Mouse (Mus musculus): ENCODE results near the gene Eef1g. TPM values are rescaled to one million over a fixed set of nuclear protein-coding genes. Genes with fewer than 3 reads are reported as not detected.

Gene Eef1g
- 375 TPM for polyA plus RNA-seq (2017; shearing (Covaris generic))

DNA sequence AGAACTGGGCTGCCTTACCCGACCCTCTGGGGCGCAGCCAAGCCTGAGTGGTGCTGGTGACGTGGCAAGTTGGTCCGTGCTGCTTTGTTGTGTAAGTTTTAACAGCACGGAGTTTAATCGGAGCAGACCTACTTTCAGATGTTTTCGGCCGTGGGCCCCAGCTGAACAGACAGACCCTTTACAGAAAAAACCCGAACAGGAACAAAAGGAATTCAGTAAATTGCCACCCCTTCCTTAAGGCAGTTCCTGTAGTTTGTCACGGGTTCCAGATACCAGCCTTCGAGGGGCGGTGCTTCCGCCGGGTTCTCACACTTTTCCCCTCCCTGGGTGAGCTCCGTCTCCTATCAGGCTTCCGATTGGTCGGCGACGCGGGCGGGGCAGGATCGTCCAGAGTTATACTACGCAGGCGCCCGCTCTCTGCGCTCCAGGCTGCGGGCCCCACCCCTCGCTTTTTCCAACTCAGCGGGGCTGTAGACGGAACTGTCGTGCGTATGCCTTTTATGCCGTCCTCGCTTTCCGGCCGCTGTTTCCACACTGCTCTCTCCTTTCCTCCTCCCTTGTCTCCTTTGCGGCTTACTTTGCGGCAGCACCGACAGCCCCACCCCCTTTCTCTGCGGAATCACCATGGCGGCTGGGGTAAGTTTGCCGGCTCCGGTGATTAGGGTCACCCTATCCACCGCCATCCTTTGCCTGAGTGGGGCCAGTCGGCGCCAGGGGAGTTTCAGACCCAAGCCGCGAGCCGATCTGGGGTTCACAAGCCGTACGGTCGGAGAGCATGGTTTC, at the start of gene Eef1g:
Eef1g (plus strand) TSS at position 452 of the 783 bp plus-strand sequence.

DNA sequence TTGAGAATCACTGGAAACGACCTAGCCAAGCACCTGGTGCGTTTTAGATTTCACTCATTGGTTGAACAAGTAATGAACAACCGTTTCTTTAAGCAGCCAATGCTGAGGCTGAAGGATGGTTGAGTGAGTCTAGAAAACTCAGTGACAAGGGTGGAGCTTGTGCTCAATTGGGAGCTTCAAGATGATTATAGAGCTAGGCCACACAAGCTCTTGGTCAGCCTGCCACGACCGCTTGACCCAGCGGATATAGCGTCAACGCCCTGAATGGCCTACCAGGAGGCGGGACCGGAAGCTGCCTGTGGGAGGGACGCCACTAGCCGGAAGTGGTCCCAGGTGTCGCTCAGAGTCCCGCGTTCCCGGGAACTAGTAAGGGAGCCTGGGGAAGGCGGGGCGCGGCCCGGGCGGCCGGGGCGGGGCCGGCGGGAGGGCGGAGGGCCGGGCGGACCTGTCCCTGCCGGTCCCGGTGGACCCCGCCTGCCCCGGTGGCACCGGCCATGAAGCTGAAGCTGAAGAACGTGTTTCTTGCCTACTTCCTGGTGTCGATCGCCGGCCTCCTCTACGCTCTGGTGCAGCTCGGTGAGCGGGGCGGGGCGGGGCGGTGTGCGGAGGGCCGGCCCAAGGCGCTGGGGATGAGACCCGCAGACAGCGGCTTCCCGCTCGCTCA, 46.6 kb upstream of the Eef1g start, which contains the start of gene B3gat3:
B3gat3 (plus strand) TSS at position 302 of the 664 bp plus-strand sequence.

DNA sequence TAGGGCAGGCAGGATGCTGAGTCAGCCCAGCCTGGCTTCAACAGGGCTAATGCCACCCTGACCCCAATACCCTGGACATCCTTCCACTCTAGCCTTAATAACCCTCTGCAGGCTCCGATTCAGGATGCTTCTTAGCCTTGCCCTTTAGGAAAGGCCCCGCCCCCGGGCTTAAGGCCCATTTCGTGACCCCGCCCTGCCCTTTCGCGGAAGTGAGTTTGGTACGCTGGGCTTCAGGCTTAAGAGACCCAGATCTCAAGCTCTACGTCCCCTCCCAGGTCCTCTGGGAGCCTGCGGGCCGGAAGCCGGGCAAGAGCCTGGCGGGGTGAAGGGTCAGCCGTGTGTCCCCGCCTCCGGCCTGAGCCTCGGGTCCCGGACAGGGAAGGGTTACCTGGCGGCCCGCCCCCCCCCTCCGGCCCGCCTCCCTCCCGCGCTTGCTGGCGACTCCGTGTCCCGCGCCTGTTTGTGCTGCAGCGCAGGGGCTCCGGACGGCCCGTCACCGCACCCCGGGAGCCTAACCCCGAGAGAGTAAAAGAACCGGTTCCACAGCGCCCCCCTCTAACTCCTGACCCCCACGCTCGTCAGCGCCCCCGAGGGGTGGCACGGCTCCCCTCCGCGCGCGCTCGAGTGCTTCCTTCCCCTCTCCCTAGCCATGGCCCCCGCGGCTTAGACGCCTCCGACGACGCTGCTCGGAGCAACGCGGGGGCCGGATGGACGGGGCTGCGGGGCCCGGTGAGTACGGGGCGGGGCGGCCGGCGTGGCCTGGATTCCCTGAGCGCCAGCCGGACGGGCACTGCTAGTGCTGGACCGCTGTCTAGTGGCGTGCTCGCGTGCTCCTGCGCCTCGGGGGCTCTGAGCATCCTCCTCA, 37.4 kb upstream of the Eef1g start, which contains the start of the genes Rom1 and Eml3:
Rom1 (minus strand) TSS at position 133 of the 865 bp plus-strand sequence.
Eml3 (plus strand) TSS at position 329 of the 865 bp plus-strand sequence.

GRCm38 (mm10) chr19:8941515-8942217, 25.2 kb upstream of the Eef1g start, which contains the start of gene Mta2:
Gene Mta2 (plus strand): TSS chr19:8941875.

DNA sequence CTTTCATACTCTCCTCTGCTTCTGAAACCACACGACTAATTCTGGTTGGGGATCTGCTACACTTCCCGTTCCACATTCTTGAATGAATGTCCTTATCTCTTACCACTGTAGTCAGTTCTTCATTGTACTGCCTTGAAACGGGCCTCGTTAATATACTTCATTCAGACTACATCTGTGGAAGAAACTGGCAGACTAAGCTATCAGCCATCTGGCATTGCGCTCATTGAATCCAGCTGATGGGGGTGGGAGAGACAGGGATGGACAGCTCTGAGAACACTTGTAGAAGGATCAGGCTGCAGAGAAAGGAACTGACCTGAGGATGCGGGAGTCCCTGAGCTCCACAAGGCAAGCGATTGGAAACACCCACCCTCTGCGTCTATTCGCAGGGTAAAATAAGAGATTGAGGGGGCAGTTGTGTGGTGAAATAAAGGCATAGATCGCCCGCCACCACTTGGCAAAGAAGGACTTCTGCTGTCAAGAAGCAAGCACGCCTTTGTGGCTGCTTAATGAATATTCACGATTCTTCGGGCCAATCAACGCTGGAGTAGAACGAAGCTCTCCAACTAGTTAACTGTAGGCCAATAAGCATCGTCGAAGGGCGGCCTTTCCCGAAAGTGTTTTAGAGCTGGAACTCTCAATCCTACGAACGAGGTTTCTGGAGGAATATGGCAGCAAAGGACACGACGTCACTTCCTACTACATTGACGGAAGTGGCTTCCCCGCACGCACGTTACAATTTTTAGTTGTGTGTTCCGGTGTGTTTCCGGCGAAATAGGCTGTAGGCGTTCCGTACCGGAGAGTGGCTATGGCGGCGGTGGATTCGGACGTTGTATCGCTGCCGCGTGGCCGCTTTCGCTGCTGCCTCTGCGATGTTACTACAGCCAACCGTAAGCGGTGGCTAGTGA, 13.5 kb upstream of the Eef1g start, which contains the start of gene Tut1:
Tut1 (plus strand) TSS at position 713 of the 905 bp plus-strand sequence.

GRCm38 (mm10) chr19:8989066-8989566, 22.3 kb downstream of the Eef1g start, which contains the start of gene Ahnak:
Gene Ahnak (plus strand): TSS chr19:8989284.

Other genes with a start within 250 kb of the Eef1g start
- 240 TPM for gene Slc3a2, start 243.7 kb upstream of the Eef1g start, polyA plus RNA-seq (2017; shearing (Covaris generic))
- 121 TPM for gene Wdr74, start 231.2 kb upstream of the Eef1g start, polyA plus RNA-seq (2017; shearing (Covaris generic))
- gene 1700092M07Rik, start 226.3 kb upstream of the Eef1g start, polyA plus RNA-seq (2017; shearing (Covaris generic)), result 0.87 TPM
- 294 TPM for gene Stx5a, start 225.6 kb upstream of the Eef1g start, polyA plus RNA-seq (2017; shearing (Covaris generic))
- gene Nxf1, start 210.0 kb upstream of the Eef1g start, polyA plus RNA-seq (2017; shearing (Covaris generic)), result 453 TPM
- gene Tmem223, start 196.0 kb upstream of the Eef1g start, polyA plus RNA-seq (2017; shearing (Covaris generic)), result 38.8 TPM
- 150 TPM for gene Tmem179b, start 192.6 kb upstream of the Eef1g start, polyA plus RNA-seq (2017; shearing (Covaris generic))
- 9.4 TPM for gene Taf6l, start 180.6 kb upstream of the Eef1g start, polyA plus RNA-seq (2017; shearing (Covaris generic))
- gene Polr2g, start 168.5 kb upstream of the Eef1g start, polyA plus RNA-seq (2017; shearing (Covaris generic)), result 86.1 TPM
- gene Zbtb3, start 164.5 kb upstream of the Eef1g start, polyA plus RNA-seq (2017; shearing (Covaris generic)), result 0.57 TPM
- gene Ttc9c, start 147.7 kb upstream of the Eef1g start, polyA plus RNA-seq (2017; shearing (Covaris generic)), result 25.8 TPM
- gene Hnrnpul2, start 147.0 kb upstream of the Eef1g start, polyA plus RNA-seq (2017; shearing (Covaris generic)), result 13.8 TPM
- gene AC129217.1, start 137.3 kb upstream of the Eef1g start, polyA plus RNA-seq (2017; shearing (Covaris generic)), result not detected
- gene Bscl2, start 129.6 kb upstream of the Eef1g start, polyA plus RNA-seq (2017; shearing (Covaris generic)), result 59.1 TPM
- not detected for gene Gng3, start 127.8 kb upstream of the Eef1g start, polyA plus RNA-seq (2017; shearing (Covaris generic))
- gene Lrrn4cl, start 116.3 kb upstream of the Eef1g start, polyA plus RNA-seq (2017; shearing (Covaris generic)), result not detected
- gene Ubxn1, start 95.5 kb upstream of the Eef1g start, polyA plus RNA-seq (2017; shearing (Covaris generic)), result 149 TPM
- 44.5 TPM for gene Uqcc3, start 86.1 kb upstream of the Eef1g start, polyA plus RNA-seq (2017; shearing (Covaris generic))
- 34.3 TPM for gene Lbhd1, start 83.3 kb upstream of the Eef1g start, polyA plus RNA-seq (2017; shearing (Covaris generic))
- not detected for gene Gm49403, start 83.1 kb upstream of the Eef1g start, polyA plus RNA-seq (2017; shearing (Covaris generic))
- 22.7 TPM for gene 1810009A15Rik, start 78.2 kb upstream of the Eef1g start, polyA plus RNA-seq (2017; shearing (Covaris generic))
- gene Gm49416, start 78.1 kb upstream of the Eef1g start, polyA plus RNA-seq (2017; shearing (Covaris generic)), result not detected
- 35.9 TPM for gene Ints5, start 74.0 kb upstream of the Eef1g start, polyA plus RNA-seq (2017; shearing (Covaris generic))
- gene Ganab, start 69.0 kb upstream of the Eef1g start, polyA plus RNA-seq (2017; shearing (Covaris generic)), result 100 TPM
- 32.9 TPM for gene B3gat3, start 46.7 kb upstream of the Eef1g start, polyA plus RNA-seq (2017; shearing (Covaris generic))
- gene Rom1, start 37.7 kb upstream of the Eef1g start, polyA plus RNA-seq (2017; shearing (Covaris generic)), result 2.0 TPM
- 57.6 TPM for gene Eml3, start 37.5 kb upstream of the Eef1g start, polyA plus RNA-seq (2017; shearing (Covaris generic))
- gene Mta2, start 25.2 kb upstream of the Eef1g start, polyA plus RNA-seq (2017; shearing (Covaris generic)), result 257 TPM
- gene Tut1, start 13.2 kb upstream of the Eef1g start, polyA plus RNA-seq (2017; shearing (Covaris generic)), result 47.6 TPM
- gene Ahnak, start 22.2 kb downstream of the Eef1g start, polyA plus RNA-seq (2017; shearing (Covaris generic)), result 8.7 TPM
- gene Scgb1a1, start 120.9 kb downstream of the Eef1g start, polyA plus RNA-seq (2017; shearing (Covaris generic)), result not detected
- 15.8 TPM for gene Asrgl1, start 168.6 kb downstream of the Eef1g start, polyA plus RNA-seq (2017; shearing (Covaris generic))

Measured in naive thymus-derived CD4-positive, alpha-beta T cell, adult 5 months (primary cell).